Mouse (Mus musculus): ENCODE data around the gene Spcs2. TPM values are rescaled to one million over a fixed set of nuclear protein-coding genes. Genes with fewer than 3 reads are reported as not detected.
"Not testable (repeated sequence)": the region's sequence is repeated elsewhere in the genome, so short reads cannot be mapped to it uniquely, and the experiment has no call there.

Spcs2 gene
- polyA plus RNA-seq, 1 experiment from 2014 or later: 301 TPM

- H3K27me3 ChIP-seq (replicated peaks; ENCODE audit: control insufficient read depth, insufficient read depth, low read length): no peaks in the 10 kb centered on the region
- H3K4me3 ChIP-seq (ENCODE audit: low read depth, low read length): no peak overlapping the region
- H3K27ac ChIP-seq (ENCODE audit: low read depth, low read length): peak overlapping the region; percentile 78
- 67% methylated on average over 5 of the region's 5 CpGs for WGBS
- DNase-seq (ENCODE audit: low spot score) (no peak), ATAC-seq (replicated peaks; ENCODE audit: low FRiP score) (peak; percentile 75)
- H3K4me2 ChIP-seq: peak overlapping the region; percentile 58
- H3K9me3 ChIP-seq (ENCODE audit: control insufficient read depth, low read length): no peaks in the 10 kb centered on the region
- H3K36me3 ChIP-seq (ENCODE audit: control insufficient read depth, insufficient read depth, low read length): no peaks in the 10 kb centered on the region
- H3K9ac ChIP-seq (ENCODE audit: low read depth, low read length): peak overlapping the region; percentile 32; the same call in 1 of the 2 replicates
- H3K4me1 ChIP-seq (replicated peaks; ENCODE audit: control insufficient read depth, insufficient read depth, low read length): peaks cover 49% of the 10 kb centered on the region
These were observed 40.8 kb downstream of the Spcs2 start for GRCm38 (mm10) chr7:99822426-99822825.

GRCm38 (mm10) chr7:99821953-99822352 is 41.3 kb downstream of the Spcs2 start:
- H3K27me3 ChIP-seq (replicated peaks; ENCODE audit: control insufficient read depth, insufficient read depth, low read length): no peaks in the 10 kb centered on the region
- no peak overlapping the region for H3K4me3 ChIP-seq (ENCODE audit: low read depth, low read length)
- no peak overlapping the region for H3K9ac ChIP-seq (ENCODE audit: low read depth, low read length)
- H3K4me1 ChIP-seq (replicated peaks; ENCODE audit: control insufficient read depth, insufficient read depth, low read length): peaks cover 47% of the 10 kb centered on the region
- peak overlapping the region; percentile 78 for H3K27ac ChIP-seq (ENCODE audit: low read depth, low read length)
- no peaks in the 10 kb centered on the region for H3K36me3 ChIP-seq (ENCODE audit: control insufficient read depth, insufficient read depth, low read length)
- ATAC-seq (replicated peaks; ENCODE audit: low FRiP score) (0 out of 2 replicates have a peak, but pooled peaks have one; percentile 37), DNase-seq (ENCODE audit: low spot score) (no peak)
- H3K4me2 ChIP-seq: peak overlapping the region; percentile 58
- 75% methylated on average over 2 of the region's 2 CpGs for WGBS
- H3K9me3 ChIP-seq (ENCODE audit: control insufficient read depth, low read length): no peaks in the 10 kb centered on the region

- Histone ChIP-seq H3K27ac (ENCODE audit: low read depth, low read length) (peak overlapping the region; percentile 19; the same call in 1 of the 2 replicates), H3K4me2 (peak overlapping the region; percentile 47), H3K4me1 (replicated peaks; ENCODE audit: control insufficient read depth, insufficient read depth, low read length) (peaks cover 19% of the 10 kb centered on the region), H3K9ac (ENCODE audit: low read depth, low read length) (0 out of 2 replicates have a peak overlapping the region, but pooled peaks have one; percentile 14)
- H3K4me3 ChIP-seq (ENCODE audit: low read depth, low read length); H3K36me3 ChIP-seq (ENCODE audit: control insufficient read depth, insufficient read depth, low read length); H3K27me3 ChIP-seq (replicated peaks; ENCODE audit: control insufficient read depth, insufficient read depth, low read length); H3K9me3 ChIP-seq (ENCODE audit: control insufficient read depth, low read length); ATAC-seq (replicated peaks; ENCODE audit: low FRiP score); DNase-seq (ENCODE audit: low spot score): not testable (repeated sequence)
- 16% methylated on average over 9 of the region's 9 CpGs for WGBS
These were observed 45.0 kb downstream of the Spcs2 start for GRCm38 (mm10) chr7:99818181-99818725.

GRCm38 (mm10) chr7:99813394-99813793 is 49.9 kb downstream of the Spcs2 start:
- H3K9me3 ChIP-seq (ENCODE audit: control insufficient read depth, low read length): no peaks in the 10 kb centered on the region

GRCm38 (mm10) chr7:99811661-99812060 is 51.6 kb downstream of the Spcs2 start:
- 83% methylated on average over 4 of the region's 4 CpGs for WGBS
- H3K4me3 ChIP-seq (ENCODE audit: low read depth, low read length): no peak overlapping the region
- no peaks in the 10 kb centered on the region for H3K4me1 ChIP-seq (replicated peaks; ENCODE audit: control insufficient read depth, insufficient read depth, low read length)
- DNase-seq (ENCODE audit: low spot score) (no peak), ATAC-seq (replicated peaks; ENCODE audit: low FRiP score) (no peak)
- no peak overlapping the region for H3K4me2 ChIP-seq
- H3K27ac ChIP-seq (ENCODE audit: low read depth, low read length): no peak overlapping the region
- H3K36me3 ChIP-seq (ENCODE audit: control insufficient read depth, insufficient read depth, low read length): peaks cover 7% of the 10 kb centered on the region; the same call in 1 of the 2 replicates
- H3K27me3 ChIP-seq (replicated peaks; ENCODE audit: control insufficient read depth, insufficient read depth, low read length): no peaks in the 10 kb centered on the region
- no peak overlapping the region for H3K9ac ChIP-seq (ENCODE audit: low read depth, low read length)
- no peaks in the 10 kb centered on the region for H3K9me3 ChIP-seq (ENCODE audit: control insufficient read depth, low read length)

More at GRCm38 (mm10) chr7:99813394-99813793, 49.9 kb downstream of the Spcs2 start:
- no peaks in the 10 kb centered on the region for H3K27me3 ChIP-seq (replicated peaks; ENCODE audit: control insufficient read depth, insufficient read depth, low read length)
- H3K4me3 ChIP-seq (ENCODE audit: low read depth, low read length): no peak overlapping the region
- H3K4me2 ChIP-seq: no peak overlapping the region
- 90% methylated on average over 11 of the region's 11 CpGs for WGBS
- ATAC-seq (replicated peaks; ENCODE audit: low FRiP score): no peak
- H3K36me3 ChIP-seq (ENCODE audit: control insufficient read depth, insufficient read depth, low read length): peaks cover 7% of the 10 kb centered on the region; the same call in 1 of the 2 replicates
- H3K9ac ChIP-seq (ENCODE audit: low read depth, low read length): no peak overlapping the region
- H3K27ac ChIP-seq (ENCODE audit: low read depth, low read length): no peak overlapping the region
- H3K4me1 ChIP-seq (replicated peaks; ENCODE audit: control insufficient read depth, insufficient read depth, low read length): peaks cover 3% of the 10 kb centered on the region; the same call in 1 of the 2 replicates
- DNase-seq (ENCODE audit: low spot score): no peak

GRCm38 (mm10) chr7:99810814-99811213 is 52.4 kb downstream of the Spcs2 start:
- ATAC-seq (replicated peaks; ENCODE audit: low FRiP score): no peak
- H3K4me2 ChIP-seq: no peak overlapping the region
- no peak for DNase-seq (ENCODE audit: low spot score)
- no peaks in the 10 kb centered on the region for H3K27me3 ChIP-seq (replicated peaks; ENCODE audit: control insufficient read depth, insufficient read depth, low read length)
- 80% methylated on average over 2 of the region's 2 CpGs for WGBS
- peaks cover 7% of the 10 kb centered on the region; the same call in 1 of the 2 replicates for H3K36me3 ChIP-seq (ENCODE audit: control insufficient read depth, insufficient read depth, low read length)
- no peak overlapping the region for H3K9ac ChIP-seq (ENCODE audit: low read depth, low read length)
- no peak overlapping the region for H3K4me3 ChIP-seq (ENCODE audit: low read depth, low read length)
- no peaks in the 10 kb centered on the region for H3K4me1 ChIP-seq (replicated peaks; ENCODE audit: control insufficient read depth, insufficient read depth, low read length)
- H3K27ac ChIP-seq (ENCODE audit: low read depth, low read length): no peak overlapping the region
- H3K9me3 ChIP-seq (ENCODE audit: control insufficient read depth, low read length): no peaks in the 10 kb centered on the region

- not testable (repeated sequence) for DNase-seq (ENCODE audit: low spot score)
- WGBS: 66% methylated on average over 7 of the region's 7 CpGs
These were observed 56.2 kb downstream of the Spcs2 start for GRCm38 (mm10) chr7:99807043-99807442.

GRCm38 (mm10) chr7:99805340-99805739 is 57.9 kb downstream of the Spcs2 start:
- WGBS: 73% methylated on average over 1 of the region's 1 CpGs
- Histone ChIP-seq H3K9ac (ENCODE audit: low read depth, low read length) (no peak overlapping the region), H3K27ac (ENCODE audit: low read depth, low read length) (no peak overlapping the region)

More at GRCm38 (mm10) chr7:99807043-99807442, 56.2 kb downstream of the Spcs2 start:
- not testable (repeated sequence) for H3K4me3 ChIP-seq (ENCODE audit: low read depth, low read length); H3K4me2 ChIP-seq; H3K4me1 ChIP-seq (replicated peaks; ENCODE audit: control insufficient read depth, insufficient read depth, low read length); H3K9me3 ChIP-seq (ENCODE audit: control insufficient read depth, low read length); H3K27me3 ChIP-seq (replicated peaks; ENCODE audit: control insufficient read depth, insufficient read depth, low read length); H3K27ac ChIP-seq (ENCODE audit: low read depth, low read length); H3K9ac ChIP-seq (ENCODE audit: low read depth, low read length); H3K36me3 ChIP-seq (ENCODE audit: control insufficient read depth, insufficient read depth, low read length); ATAC-seq (replicated peaks; ENCODE audit: low FRiP score)

GRCm38 (mm10) chr7:99804033-99804432 is 59.2 kb downstream of the Spcs2 start:
- not testable (repeated sequence) for H3K27me3 ChIP-seq (replicated peaks; ENCODE audit: control insufficient read depth, insufficient read depth, low read length); H3K9ac ChIP-seq (ENCODE audit: low read depth, low read length); H3K36me3 ChIP-seq (ENCODE audit: control insufficient read depth, insufficient read depth, low read length); DNase-seq (ENCODE audit: low spot score); H3K4me2 ChIP-seq; H3K4me3 ChIP-seq (ENCODE audit: low read depth, low read length); H3K4me1 ChIP-seq (replicated peaks; ENCODE audit: control insufficient read depth, insufficient read depth, low read length); H3K9me3 ChIP-seq (ENCODE audit: control insufficient read depth, low read length)
- 82% methylated on average over 3 of the region's 3 CpGs for WGBS
- peak; percentile 63; the same call in 1 of the 2 replicates for ATAC-seq (replicated peaks; ENCODE audit: low FRiP score)
- H3K27ac ChIP-seq (ENCODE audit: low read depth, low read length): peak overlapping the region; percentile 61; the same call in 1 of the 2 replicates

More at GRCm38 (mm10) chr7:99805340-99805739, 57.9 kb downstream of the Spcs2 start:
- DNase-seq (ENCODE audit: low spot score) (no peak), ATAC-seq (replicated peaks; ENCODE audit: low FRiP score) (no peak)
- Histone ChIP-seq H3K36me3 (ENCODE audit: control insufficient read depth, insufficient read depth, low read length) (no peaks in the 10 kb centered on the region), H3K4me2 (no peak overlapping the region), H3K27me3 (replicated peaks; ENCODE audit: control insufficient read depth, insufficient read depth, low read length) (no peaks in the 10 kb centered on the region), H3K4me3 (ENCODE audit: low read depth, low read length) (no peak overlapping the region), H3K9me3 (ENCODE audit: control insufficient read depth, low read length) (0 out of 2 replicates have a peak, but pooled peaks cover 3% of the 10 kb centered on the region), H3K4me1 (replicated peaks; ENCODE audit: control insufficient read depth, insufficient read depth, low read length) (0 out of 2 replicates have a peak, but pooled peaks cover 2% of the 10 kb centered on the region)

All from liver, embryonic 11.5 days (tissue).